Mouse (Mus musculus) stomach, embryonic 15.5 days (tissue): ENCODE results near the gene Gm11492. TPM values are rescaled to one million over a fixed set of nuclear protein-coding genes. Genes with fewer than 3 reads are reported as not detected.

Experiments
- ATAC-seq: fragments of 200-750 bp; cut with Nextera tagmentation; 2 replicates; pipeline ENCODE4 v1.8.0; 2017; ENCODE audit warnings: low read depth, moderate number of reproducible peaks, moderate TSS enrichment; ENCODE audit not compliant: insufficient read depth, low FRiP score
- H3K27ac ChIP-seq: fragments of 300-500 bp; sonication (generic); 2 replicates; pipeline ENCODE4 v1.5.1; 2015; ENCODE audit warnings: mild to moderate bottlenecking, inconsistent platforms
- H3K27me3 ChIP-seq: fragments of 300-500 bp; sonication (generic); replicated peaks from 2 replicates; pipeline ENCODE4 v1.6.1; 2015; ENCODE audit warnings: inconsistent platforms
- H3K36me3 ChIP-seq: fragments of 300-500 bp; sonication (generic); 2 replicates; pipeline ENCODE4 v1.6.1; 2015; ENCODE audit warnings: inconsistent platforms
- H3K4me1 ChIP-seq: fragments of 300-500 bp; sonication (generic); 2 replicates; pipeline ENCODE4 v1.6.1; 2015; ENCODE audit warnings: inconsistent platforms
- H3K4me2 ChIP-seq: fragments of 300-500 bp; sonication (generic); 2 replicates; pipeline ENCODE4 v1.6.1; 2015; ENCODE audit warnings: mild to moderate bottlenecking, inconsistent platforms
- H3K4me3 ChIP-seq: fragments of 300-500 bp; sonication (generic); replicated peaks from 2 replicates; pipeline ENCODE4 v1.5.1; 2015; ENCODE audit warnings: inconsistent platforms
- H3K9ac ChIP-seq: fragments of 300-500 bp; sonication (generic); 2 replicates; pipeline ENCODE4 v1.6.1; 2015; ENCODE audit warnings: inconsistent platforms
- H3K9me3 ChIP-seq: fragments of 300-500 bp; sonication (generic); 2 replicates; pipeline ENCODE4 v1.6.1; 2016; ENCODE audit warnings: inconsistent platforms
- WGBS: fragments of 180-500 bp; shearing (Covaris S2); methylation state at CpG from one replicate; pipeline ENCODE4 v1.1.7; 2015; 5-methylcytosine and 5-hydroxymethylcytosine counted together
- polyA plus RNA-seq: library from polyadenylated mRNA; unstranded; fragments of >200 nt; fragmentation: Nextera tagmentation; extraction: Ambion mirVana; gene quantifications from 2 replicates; pipeline ENCODE4 v1.2.1, GENCODE M21; 2015

Gm11492 gene
- polyA plus RNA-seq, result not detected in 2 replicates

- no peaks in the 10 kb centered on the region for H3K9me3 ChIP-seq
- no peak within 1 kb of the TSS for H3K4me3 ChIP-seq
- no peak within 1 kb of the TSS for H3K9ac ChIP-seq
- 59% methylated on average over 3 of the region's 3 CpGs for WGBS
- H3K36me3 ChIP-seq, result no peaks in the 10 kb centered on the region
- ATAC-seq, result no peak
- H3K4me1 ChIP-seq, result no peaks in the 10 kb centered on the region
- H3K27me3 ChIP-seq, result no peaks in the 10 kb centered on the region
- H3K27ac ChIP-seq, result no peak within 1 kb of the TSS
- H3K4me2 ChIP-seq, result no peak within 1 kb of the TSS
These were observed at the start of gene Gm11492 for GRCm38 (mm10) chr11:87566501-87566900. Gene Gm11492 (plus strand): TSS chr11:87566653.

DNA sequence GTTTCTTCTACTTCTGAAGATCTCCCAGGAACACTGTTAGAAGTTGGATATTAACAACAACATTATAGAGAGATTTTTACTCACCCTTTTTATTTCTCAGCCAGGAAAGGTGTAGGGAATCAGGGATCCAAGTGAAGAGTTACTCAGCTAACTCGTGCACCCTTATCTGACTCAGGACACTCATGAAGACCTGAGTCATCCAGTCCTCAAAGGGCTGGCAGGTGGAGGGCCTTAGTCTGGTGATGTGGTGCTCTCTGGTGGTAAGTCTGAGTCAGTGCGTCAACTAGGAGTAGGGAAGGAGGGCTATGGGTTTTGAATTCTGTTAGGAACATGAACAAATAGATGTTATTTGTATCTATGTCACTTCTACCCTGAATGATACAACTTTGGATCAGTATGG lies 47.2 kb upstream of the Gm11492 start:
- Histone ChIP-seq H3K9ac (no peak overlapping the region), H3K36me3 (no peaks in the 10 kb centered on the region), H3K9me3 (no peaks in the 10 kb centered on the region), H3K4me1 (no peaks in the 10 kb centered on the region), H3K4me2 (no peak overlapping the region), H3K4me3 (no peak overlapping the region), H3K27me3 (no peaks in the 10 kb centered on the region), H3K27ac (no peak overlapping the region)
- WGBS, result 6% methylated on average over 2 of the region's 2 CpGs
- no peak; the same call in 1 of the 2 replicates for ATAC-seq

- no peak overlapping the region for H3K4me2 ChIP-seq
- no peaks in the 10 kb centered on the region for H3K36me3 ChIP-seq
- WGBS, result 60% methylated on average over 5 of the region's 5 CpGs
- H3K27me3 ChIP-seq, result no peaks in the 10 kb centered on the region
- no peak overlapping the region for H3K4me3 ChIP-seq
- H3K4me1 ChIP-seq, result no peaks in the 10 kb centered on the region
- no peak overlapping the region for H3K9ac ChIP-seq
- H3K27ac ChIP-seq, result no peak overlapping the region
- H3K9me3 ChIP-seq, result no peaks in the 10 kb centered on the region
- ATAC-seq, result no peak
These were observed 43.0 kb upstream of the Gm11492 start for GRCm38 (mm10) chr11:87523466-87523865.

GRCm38 (mm10) chr11:87523967-87524366 lies 42.5 kb upstream of the Gm11492 start:
- H3K36me3 ChIP-seq, result no peaks in the 10 kb centered on the region
- H3K27ac ChIP-seq, result no peak overlapping the region
- no peaks in the 10 kb centered on the region for H3K9me3 ChIP-seq
- H3K4me3 ChIP-seq, result no peak overlapping the region
- no peaks in the 10 kb centered on the region for H3K27me3 ChIP-seq
- no peak for ATAC-seq
- no peak overlapping the region for H3K9ac ChIP-seq
- H3K4me1 ChIP-seq, result no peaks in the 10 kb centered on the region
- no peak overlapping the region for H3K4me2 ChIP-seq

DNA sequence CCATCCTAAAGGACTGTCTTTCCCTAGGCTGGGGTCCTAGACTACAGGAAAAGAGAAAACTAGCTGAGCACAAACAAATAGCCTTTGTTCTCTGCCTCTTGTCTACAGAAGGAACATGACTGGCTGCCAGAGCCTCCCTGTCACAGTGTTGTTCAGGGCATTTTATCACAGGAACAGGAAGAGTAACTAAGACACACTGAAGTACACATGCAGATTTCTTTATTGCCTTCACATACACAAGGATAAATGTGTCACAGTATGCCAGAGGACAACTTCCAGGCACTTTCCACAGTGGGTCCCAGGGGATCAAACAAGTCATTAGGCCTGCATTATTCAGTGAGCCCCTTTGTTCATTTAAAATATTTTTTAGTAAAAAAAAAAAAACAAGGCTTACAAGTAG lies 41.7 kb upstream of the Gm11492 start:
- no peak for ATAC-seq
- no peaks in the 10 kb centered on the region for H3K36me3 ChIP-seq
- no peak overlapping the region for H3K4me2 ChIP-seq
- H3K4me3 ChIP-seq, result no peak overlapping the region
- H3K9ac ChIP-seq, result no peak overlapping the region
- H3K4me1 ChIP-seq, result no peaks in the 10 kb centered on the region
- no peaks in the 10 kb centered on the region for H3K9me3 ChIP-seq
- no peaks in the 10 kb centered on the region for H3K27me3 ChIP-seq
- H3K27ac ChIP-seq, result no peak overlapping the region

DNA sequence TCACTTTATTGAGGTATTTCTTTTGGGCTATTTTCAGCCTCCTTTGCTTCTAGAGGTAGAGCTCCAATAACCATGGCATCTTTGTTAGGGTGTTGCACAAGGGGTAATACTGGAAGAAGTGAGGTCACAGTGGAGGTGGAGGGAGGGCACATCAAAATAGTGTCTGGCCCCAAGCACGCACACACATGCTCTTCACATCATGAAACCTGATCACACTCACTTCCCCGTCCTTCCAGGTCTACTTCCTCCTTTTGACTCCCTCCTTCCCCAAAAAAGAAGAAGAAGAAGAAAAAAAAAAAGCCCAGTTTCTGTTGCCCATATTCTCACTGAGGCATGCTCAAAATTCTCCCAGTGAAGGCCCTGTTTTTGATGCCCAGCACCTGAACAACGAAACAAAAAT lies 39.1 kb upstream of the Gm11492 start:
- Histone ChIP-seq H3K27ac (no peak overlapping the region), H3K9ac (no peak overlapping the region), H3K4me3 (no peak overlapping the region), H3K27me3 (no peaks in the 10 kb centered on the region), H3K9me3 (no peaks in the 10 kb centered on the region), H3K4me2 (no peak overlapping the region), H3K36me3 (no peaks in the 10 kb centered on the region), H3K4me1 (no peaks in the 10 kb centered on the region)
- no peak for ATAC-seq
- WGBS, result 70% methylated on average over 3 of the region's 3 CpGs

- Histone ChIP-seq H3K9ac (no peak overlapping the region), H3K36me3 (no peaks in the 10 kb centered on the region), H3K4me2 (no peak overlapping the region), H3K27ac (no peak overlapping the region), H3K4me1 (no peaks in the 10 kb centered on the region), H3K9me3 (no peaks in the 10 kb centered on the region), H3K4me3 (no peak overlapping the region), H3K27me3 (no peaks in the 10 kb centered on the region)
- 57% methylated on average over 4 of the region's 4 CpGs for WGBS
- no peak for ATAC-seq
These were observed 38.5 kb upstream of the Gm11492 start for GRCm38 (mm10) chr11:87527990-87528389.

DNA sequence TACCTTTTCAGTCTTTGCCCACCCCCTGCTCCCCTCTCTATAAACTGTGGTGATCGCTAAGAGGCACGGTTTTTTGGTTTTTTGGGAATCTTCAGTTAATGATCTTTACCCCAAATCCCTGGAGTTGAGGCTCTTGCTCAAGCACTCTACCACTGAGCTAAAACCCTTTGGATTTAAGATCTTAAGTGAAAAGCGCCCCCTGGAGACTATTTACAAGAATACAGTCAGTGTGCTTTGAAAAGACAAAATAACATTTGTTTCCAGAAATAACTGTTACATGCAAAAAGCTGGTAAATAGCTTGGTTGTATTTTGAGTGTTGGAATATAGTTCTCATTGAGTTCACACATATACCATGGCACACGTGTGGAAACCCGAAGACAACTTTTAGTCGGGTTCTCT lies 34.8 kb upstream of the Gm11492 start:
- ATAC-seq, result no peak
- Histone ChIP-seq H3K27me3 (no peaks in the 10 kb centered on the region), H3K27ac (no peak overlapping the region), H3K9ac (no peak overlapping the region), H3K4me1 (no peaks in the 10 kb centered on the region), H3K36me3 (no peaks in the 10 kb centered on the region), H3K4me3 (no peak overlapping the region), H3K9me3 (no peaks in the 10 kb centered on the region), H3K4me2 (no peak overlapping the region)
- 55% methylated on average over 6 of the region's 6 CpGs for whole genome bisulfite sequencing

- H3K27ac ChIP-seq, result no peak overlapping the region
- H3K4me3 ChIP-seq, result no peak overlapping the region
- H3K9me3 ChIP-seq, result no peaks in the 10 kb centered on the region
- no peaks in the 10 kb centered on the region for H3K36me3 ChIP-seq
- H3K9ac ChIP-seq, result no peak overlapping the region
- ATAC-seq, result no peak
- H3K27me3 ChIP-seq, result no peaks in the 10 kb centered on the region
- 36% methylated on average over 8 of the region's 8 CpGs for WGBS
- no peaks in the 10 kb centered on the region for H3K4me1 ChIP-seq
- no peak overlapping the region for H3K4me2 ChIP-seq
These were observed 24.2 kb upstream of the Gm11492 start for GRCm38 (mm10) chr11:87542285-87542684.

DNA sequence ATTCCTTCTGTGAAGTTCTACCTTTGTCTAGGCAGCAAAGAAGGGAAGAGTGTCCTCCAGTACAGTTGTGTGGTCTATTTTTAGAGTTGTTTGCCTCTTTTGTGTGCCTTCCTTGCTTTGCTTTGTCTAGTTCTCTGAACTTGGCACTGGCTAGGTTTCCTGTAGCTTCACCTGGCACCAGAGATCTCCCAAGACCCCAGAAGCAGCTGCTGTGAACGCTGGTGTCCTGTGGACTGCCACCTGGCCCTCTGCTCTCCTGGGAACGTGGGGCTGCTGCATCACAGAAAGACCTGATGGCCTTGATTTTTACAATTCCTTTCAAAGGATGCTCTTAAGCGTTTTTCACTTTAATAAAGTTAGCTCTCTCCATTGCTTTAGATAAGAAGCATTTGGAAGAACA lies 23.5 kb upstream of the Gm11492 start:
- Histone ChIP-seq H3K27me3 (no peaks in the 10 kb centered on the region), H3K4me1 (no peaks in the 10 kb centered on the region), H3K4me3 (no peak overlapping the region), H3K36me3 (no peaks in the 10 kb centered on the region), H3K9me3 (no peaks in the 10 kb centered on the region), H3K27ac (no peak overlapping the region), H3K9ac (no peak overlapping the region), H3K4me2 (no peak overlapping the region)
- 55% methylated on average over 3 of the region's 3 CpGs for whole genome bisulfite sequencing
- ATAC-seq, result no peak

DNA sequence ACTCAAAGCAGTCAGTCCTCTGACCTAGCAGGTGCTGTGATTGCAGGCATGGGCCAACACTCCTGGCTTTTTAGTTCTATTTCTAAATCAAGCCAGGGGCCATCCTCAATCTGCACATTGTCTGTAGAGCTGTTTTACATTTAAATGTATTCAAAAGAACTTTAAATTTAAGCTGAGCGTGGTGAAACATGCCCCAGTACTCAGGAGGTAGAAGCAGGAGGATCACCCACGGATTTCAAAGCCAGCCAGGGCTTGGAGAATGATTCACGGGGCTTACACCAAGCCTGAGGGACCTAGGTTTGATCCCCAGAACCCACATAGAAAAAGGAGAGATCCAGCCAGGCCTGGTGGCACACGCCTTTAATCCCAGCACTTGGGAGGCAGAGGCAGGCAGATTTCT lies 13.1 kb upstream of the Gm11492 start:
- 84% methylated on average over 4 of the region's 4 CpGs for WGBS
- Histone ChIP-seq H3K27me3 (no peaks in the 10 kb centered on the region), H3K9me3 (no peaks in the 10 kb centered on the region), H3K4me1 (peaks cover 14% of the 10 kb centered on the region), H3K36me3 (no peaks in the 10 kb centered on the region), H3K27ac (no peak overlapping the region), H3K4me2 (no peak overlapping the region), H3K9ac (no peak overlapping the region), H3K4me3 (no peak overlapping the region)
- ATAC-seq, result no peak

DNA sequence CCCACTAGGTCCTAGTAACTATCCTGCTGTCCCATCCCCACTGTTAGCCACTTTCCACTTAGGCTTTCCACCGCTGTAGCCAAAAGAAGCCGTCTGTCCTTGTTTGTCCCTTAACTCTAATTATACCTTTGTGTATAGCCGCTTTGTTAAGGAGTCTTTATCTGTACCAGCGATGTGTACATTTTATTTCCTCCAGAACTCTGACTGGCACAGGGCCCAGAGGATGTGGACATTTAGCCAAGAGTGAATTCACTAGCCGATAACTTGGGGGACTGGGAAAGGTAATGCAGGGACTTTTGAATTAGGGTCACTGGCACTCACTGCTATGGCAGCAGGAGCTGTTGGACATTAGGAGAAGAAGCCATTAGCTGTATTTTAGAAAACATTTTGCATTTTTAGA lies 12.1 kb upstream of the Gm11492 start:
- WGBS, result 27% methylated on average over 5 of the region's 5 CpGs
- Histone ChIP-seq H3K9me3 (no peaks in the 10 kb centered on the region), H3K9ac (no peak overlapping the region), H3K4me3 (no peak overlapping the region), H3K4me1 (peaks cover 14% of the 10 kb centered on the region), H3K27ac (no peak overlapping the region), H3K36me3 (no peaks in the 10 kb centered on the region), H3K27me3 (no peaks in the 10 kb centered on the region), H3K4me2 (no peak overlapping the region)
- ATAC-seq, result 0 out of 2 replicates have a peak, but pooled peaks have one; percentile 10

DNA sequence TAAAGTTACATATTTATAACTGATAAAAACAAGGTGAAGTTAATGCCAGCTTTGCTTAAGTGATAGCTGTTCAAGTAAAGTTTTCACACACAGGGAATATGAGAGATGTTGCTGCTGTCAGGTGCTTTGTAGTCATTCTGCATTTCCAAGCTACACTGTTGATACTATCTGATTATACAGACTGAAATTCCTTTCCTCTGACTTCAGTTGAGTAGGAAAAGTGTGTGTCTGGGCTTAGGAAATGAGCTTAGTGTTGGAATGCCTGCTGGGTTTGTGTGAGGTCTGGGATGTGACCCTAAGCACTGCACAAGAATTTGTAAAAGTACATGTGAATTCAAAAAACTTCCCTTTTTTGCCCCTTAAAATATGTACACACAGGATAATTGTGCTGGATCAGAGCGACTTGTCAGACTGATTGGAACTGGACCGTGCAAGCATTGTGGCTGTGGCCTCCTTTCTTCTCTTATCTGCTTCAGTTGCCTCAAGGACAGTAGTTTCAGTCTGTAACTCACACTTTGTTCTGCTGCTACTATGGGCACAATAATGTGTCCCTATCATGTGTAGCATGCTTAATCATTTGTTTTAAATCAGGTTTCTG lies 11.2 kb upstream of the Gm11492 start:
- 21% methylated on average over 2 of the region's 2 CpGs for WGBS
- ATAC-seq, result no peak

More for the DNA sequence above, 11.2 kb upstream of the Gm11492 start:
- Histone ChIP-seq H3K4me1 (peaks cover 14% of the 10 kb centered on the region), H3K27me3 (no peaks in the 10 kb centered on the region), H3K27ac (no peak overlapping the region), H3K36me3 (no peaks in the 10 kb centered on the region), H3K4me3 (no peak overlapping the region), H3K9ac (no peak overlapping the region), H3K9me3 (no peaks in the 10 kb centered on the region), H3K4me2 (no peak overlapping the region)
